Mouse (Mus musculus): ENCODE measurements around the gene Gm11639. TPM values are rescaled to one million over a fixed set of nuclear protein-coding genes. Genes with fewer than 3 reads are reported as not detected.
"Not testable (repeated sequence)": the region's sequence is repeated elsewhere in the genome, so short reads cannot be mapped to it uniquely, and the experiment has no call there.

The Gm11639 gene
- total and polyA plus RNA-seq, 2 experiments from 2014 or later: 0.43 TPM; not detected in 1

GRCm38 (mm10) chr11:105123986-105124385 is 438.5 kb downstream of the Gm11639 start:
- Histone ChIP-seq H3K4me2 (ENCODE audit: low read depth, low read length) (no peak overlapping the region), H3K9me3 (ENCODE audit: low read length) (no peaks in the 10 kb centered on the region), H3K27me3 (ENCODE audit: insufficient read depth, low read length) (no peaks in the 10 kb centered on the region), H3K4me3 (ENCODE audit: low read length) (no peak overlapping the region), H3K36me3 (ENCODE audit: insufficient read depth, low read length) (no peaks in the 10 kb centered on the region), H3K4me1 (ENCODE audit: insufficient read depth, low read length) (peaks cover 12% of the 10 kb centered on the region), H3K27ac (no peak overlapping the region), H3K9ac (replicated peaks; ENCODE audit: low read length) (no peak overlapping the region)
- no peak for ATAC-seq
- WGBS: 8% methylated on average over 9 of the region's 9 CpGs
- peak; percentile 75 for TF ChIP-seq CTCF (IDR thresholded peaks at IDR 0.05; ENCODE audit: low read depth)
- DNase-seq (ENCODE audit: low spot score): peak; percentile 80

GRCm38 (mm10) chr11:105125735-105126519 is 440.4 kb downstream of the Gm11639 start, which contains the start of gene Mettl2:
Mettl2 (plus strand) TSS chr11:105126425.
- Histone ChIP-seq H3K9ac (replicated peaks; ENCODE audit: low read length) (peak within 1 kb of the TSS; percentile 72), H3K4me2 (ENCODE audit: low read depth, low read length) (peak within 1 kb of the TSS; percentile 95), H3K27ac (peak within 1 kb of the TSS; percentile 77), H3K4me1 (ENCODE audit: insufficient read depth, low read length) (peaks cover 12% of the 10 kb centered on the region), H3K36me3 (ENCODE audit: insufficient read depth, low read length) (peaks cover 6% of the 10 kb centered on the region; the same call in 1 of the 2 replicates), H3K4me3 (ENCODE audit: low read length) (peak within 1 kb of the TSS; percentile 98), H3K27me3 (ENCODE audit: insufficient read depth, low read length) (no peaks in the 10 kb centered on the region), H3K9me3 (ENCODE audit: low read length) (no peaks in the 10 kb centered on the region)
- 1% methylated on average over 27 of the region's 38 CpGs for WGBS
- TF ChIP-seq CTCF (IDR thresholded peaks at IDR 0.05; ENCODE audit: low read depth): peak; percentile 83
- ATAC-seq (peak; percentile 94), DNase-seq (ENCODE audit: low spot score) (peak; percentile 95)

GRCm38 (mm10) chr11:105126520-105127029 is 441.1 kb downstream of the Gm11639 start:
- Histone ChIP-seq H3K27me3 (ENCODE audit: insufficient read depth, low read length) (no peaks in the 10 kb centered on the region), H3K36me3 (ENCODE audit: insufficient read depth, low read length) (peaks cover 12% of the 10 kb centered on the region; the same call in 1 of the 2 replicates), H3K4me2 (ENCODE audit: low read depth, low read length) (peak overlapping the region; percentile 95), H3K27ac (peak overlapping the region; percentile 41; the same call in 1 of the 2 replicates), H3K4me3 (ENCODE audit: low read length) (peak overlapping the region; percentile 98), H3K9me3 (ENCODE audit: low read length) (no peaks in the 10 kb centered on the region), H3K9ac (replicated peaks; ENCODE audit: low read length) (peak overlapping the region; percentile 72), H3K4me1 (ENCODE audit: insufficient read depth, low read length) (peaks cover 12% of the 10 kb centered on the region)
- DNase-seq (ENCODE audit: low spot score) (no peak), ATAC-seq (peak; percentile 48; the same call in 1 of the 2 replicates)
- under 1% methylated on average over 48 of the region's 49 CpGs for WGBS
- TF ChIP-seq CTCF (IDR thresholded peaks at IDR 0.05; ENCODE audit: low read depth): no peak

- DNase-seq (ENCODE audit: low spot score) (no peak), ATAC-seq (no peak)
- Histone ChIP-seq H3K36me3 (ENCODE audit: insufficient read depth, low read length) (peaks cover 83% of the 10 kb centered on the region), H3K4me1 (ENCODE audit: insufficient read depth, low read length) (no peaks in the 10 kb centered on the region), H3K27me3 (ENCODE audit: insufficient read depth, low read length) (no peaks in the 10 kb centered on the region), H3K9ac (replicated peaks; ENCODE audit: low read length) (no peak overlapping the region), H3K4me2 (ENCODE audit: low read depth, low read length) (no peak overlapping the region), H3K9me3 (ENCODE audit: low read length) (no peaks in the 10 kb centered on the region), H3K4me3 (ENCODE audit: low read length) (no peak overlapping the region), H3K27ac (no peak overlapping the region)
- no peak for TF ChIP-seq CTCF (IDR thresholded peaks at IDR 0.05; ENCODE audit: low read depth)
- 97% methylated on average over 7 of the region's 7 CpGs for WGBS
These were observed 450.2 kb downstream of the Gm11639 start for GRCm38 (mm10) chr11:105135692-105136091.

GRCm38 (mm10) chr11:105137255-105137654 is 451.7 kb downstream of the Gm11639 start:
- 100% methylated on average over 2 of the region's 2 CpGs for WGBS
- ATAC-seq; H3K27ac ChIP-seq; H3K27me3 ChIP-seq (ENCODE audit: insufficient read depth, low read length); H3K9me3 ChIP-seq (ENCODE audit: low read length); H3K4me1 ChIP-seq (ENCODE audit: insufficient read depth, low read length); DNase-seq (ENCODE audit: low spot score); H3K9ac ChIP-seq (replicated peaks; ENCODE audit: low read length); H3K4me2 ChIP-seq (ENCODE audit: low read depth, low read length); H3K4me3 ChIP-seq (ENCODE audit: low read length): not testable (repeated sequence)
- H3K36me3 ChIP-seq (ENCODE audit: insufficient read depth, low read length): peaks cover 77% of the 10 kb centered on the region

GRCm38 (mm10) chr11:105140512-105140911 is 455.0 kb downstream of the Gm11639 start:
- not testable (repeated sequence) for H3K4me1 ChIP-seq (ENCODE audit: insufficient read depth, low read length); H3K4me3 ChIP-seq (ENCODE audit: low read length); H3K27ac ChIP-seq; H3K27me3 ChIP-seq (ENCODE audit: insufficient read depth, low read length); H3K9ac ChIP-seq (replicated peaks; ENCODE audit: low read length); ATAC-seq; DNase-seq (ENCODE audit: low spot score); H3K9me3 ChIP-seq (ENCODE audit: low read length); H3K4me2 ChIP-seq (ENCODE audit: low read depth, low read length)
- H3K36me3 ChIP-seq (ENCODE audit: insufficient read depth, low read length): peaks cover 46% of the 10 kb centered on the region
- WGBS: 85% methylated on average over 7 of the region's 8 CpGs

- Histone ChIP-seq H3K4me2 (ENCODE audit: low read depth, low read length) (no peak overlapping the region), H3K27ac (no peak overlapping the region), H3K4me3 (ENCODE audit: low read length) (no peak overlapping the region), H3K4me1 (ENCODE audit: insufficient read depth, low read length) (no peaks in the 10 kb centered on the region), H3K36me3 (ENCODE audit: insufficient read depth, low read length) (peaks cover 41% of the 10 kb centered on the region), H3K9me3 (ENCODE audit: low read length) (no peaks in the 10 kb centered on the region), H3K9ac (replicated peaks; ENCODE audit: low read length) (no peak overlapping the region), H3K27me3 (ENCODE audit: insufficient read depth, low read length) (no peaks in the 10 kb centered on the region)
- DNase-seq (ENCODE audit: low spot score): no peak
- ATAC-seq: no peak
- 95% methylated on average over 5 of the region's 5 CpGs for WGBS
- no peak for TF ChIP-seq CTCF (IDR thresholded peaks at IDR 0.05; ENCODE audit: low read depth)
These were observed 455.6 kb downstream of the Gm11639 start for GRCm38 (mm10) chr11:105141115-105141514.
